Comparison of ENCODE assay signal across 28 mouse cellular contexts in the genomic region with DNA sequence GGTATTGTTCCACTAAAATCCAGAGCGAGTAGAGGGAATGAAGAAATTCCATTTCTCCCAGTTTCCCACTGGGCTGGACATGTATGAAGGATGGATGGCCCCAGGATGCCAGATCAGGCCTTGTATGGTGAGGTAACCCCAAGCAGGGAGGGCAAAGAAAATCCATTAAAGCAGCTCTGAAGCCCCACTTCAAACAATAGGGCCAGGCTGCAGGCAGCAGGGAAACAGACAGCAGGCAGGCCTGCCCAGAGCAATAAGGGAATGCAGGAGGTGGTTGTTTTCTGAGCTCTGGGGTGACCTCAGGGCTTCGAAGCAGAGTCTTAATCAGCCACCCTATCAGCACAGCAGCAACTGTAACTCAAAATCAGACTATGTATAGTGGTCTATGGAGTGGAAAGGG.
DNase-seq lines count a peak whose midpoint lies in the region; ATAC-seq and TF ChIP-seq lines count a peak whose summit lies in the region.
"Had no signal": no experiment of that assay in that cellular context is flagged by ENCODE, and none has a peak within 500 bp of the region (broad histone marks: within the 10 kb centered on the region; RNA-seq: fewer than 3 reads in every experiment).

No protein-coding gene starts in this region.

- no peak overlapping the region for H3K4me3 ChIP-seq in heart, embryonic 10.5 days
- no peak overlapping the region for H3K4me3 ChIP-seq in midbrain, embryonic 12.5 days
- no peak overlapping the region for H3K4me3 ChIP-seq in midbrain, postnatal 0 days (ENCODE audit: low read depth, low read length)
- no peak overlapping the region for H3K4me3 ChIP-seq in neural tube, embryonic 11.5 days (ENCODE audit: low read depth, low read length)
- H3K4me3 ChIP-seq: embryonic facial prominence, embryonic 15.5 days; heart, adult 2 months; left cerebral cortex, adult 2 months; limb, embryonic 10.5 days; liver, embryonic 15.5 days; lung, embryonic 15.5 days; megakaryocyte, embryonic 14.5 days; myocyte had no signal

- H3K9ac ChIP-seq in midbrain, embryonic 12.5 days (replicated peaks), result no peak overlapping the region
- no peak overlapping the region for H3K9ac ChIP-seq in midbrain, postnatal 0 days (replicated peaks; ENCODE audit: low read length, poor library complexity, severe bottlenecking)
- H3K9ac ChIP-seq in neural tube, embryonic 11.5 days (ENCODE audit: low read length), result no peak overlapping the region
- H3K9ac ChIP-seq: embryonic facial prominence, embryonic 15.5 days; liver, embryonic 15.5 days; lung, embryonic 15.5 days had no signal

- intact Hi-C loops in left cerebral cortex, postnatal 14 days (cut with DNase I), result no loop called here

- ATAC-seq in midbrain, embryonic 12.5 days (ENCODE audit: low FRiP score, low read depth), result peak; percentile 71
- ATAC-seq in midbrain, postnatal 0 days (ENCODE audit: low FRiP score), result no peak
- ATAC-seq in neural tube, embryonic 11.5 days (ENCODE audit: insufficient read depth, low FRiP score, low TSS enrichment), result peak; percentile 69

- no peak overlapping the region for H3K4me2 ChIP-seq in midbrain, embryonic 12.5 days (replicated peaks)
- no peak overlapping the region for H3K4me2 ChIP-seq in midbrain, postnatal 0 days (ENCODE audit: low read depth, low read length, poor library complexity, severe bottlenecking)
- no peak overlapping the region for H3K4me2 ChIP-seq in neural tube, embryonic 11.5 days (ENCODE audit: low read depth)
- H3K4me2 ChIP-seq: embryonic facial prominence, embryonic 15.5 days; liver, embryonic 15.5 days; lung, embryonic 15.5 days had no signal

- peak overlapping the region; percentile 36; the same call in 1 of the 2 replicates for H3K27ac ChIP-seq in heart, embryonic 10.5 days
- H3K27ac ChIP-seq in midbrain, embryonic 12.5 days (replicated peaks), result no peak overlapping the region; the same call in 1 of the 2 replicates
- no peak overlapping the region for H3K27ac ChIP-seq in midbrain, postnatal 0 days (ENCODE audit: low read depth, low read length)
- H3K27ac ChIP-seq in neural tube, embryonic 11.5 days (ENCODE audit: low read depth, low read length), result 0 out of 2 replicates have a peak overlapping the region, but pooled peaks have one; percentile 34
- H3K27ac ChIP-seq: embryonic facial prominence, embryonic 15.5 days; heart, adult 2 months; kidney, postnatal 0 days; left cerebral cortex, adult 2 months; limb, embryonic 10.5 days; liver, embryonic 15.5 days; lung, embryonic 15.5 days had no signal

- H3K4me1 ChIP-seq in heart, embryonic 10.5 days, result no peaks in the 10 kb centered on the region
- 0 out of 2 replicates have a peak, but pooled peaks cover 2% of the 10 kb centered on the region for H3K4me1 ChIP-seq in midbrain, embryonic 12.5 days
- no peaks in the 10 kb centered on the region for H3K4me1 ChIP-seq in midbrain, postnatal 0 days (ENCODE audit: insufficient read depth, low read length)
- H3K4me1 ChIP-seq in neural tube, embryonic 11.5 days (ENCODE audit: control insufficient read depth, insufficient read depth, low read length), result no peaks in the 10 kb centered on the region
- H3K4me1 ChIP-seq: embryonic facial prominence, embryonic 15.5 days; limb, embryonic 10.5 days; liver, embryonic 15.5 days; lung, embryonic 15.5 days; megakaryocyte, embryonic 14.5 days had no signal

- WGBS in heart, embryonic 10.5 days, result 68% methylated on average over 2 of the region's 2 CpGs
- 39% methylated on average over 2 of the region's 2 CpGs for WGBS in midbrain, embryonic 12.5 days
- WGBS in midbrain, postnatal 0 days, result 49% methylated on average over 2 of the region's 2 CpGs
- WGBS in neural tube, embryonic 11.5 days, result 29% methylated on average over 2 of the region's 2 CpGs

- no peaks in the 10 kb centered on the region for H3K9me3 ChIP-seq in heart, embryonic 10.5 days
- H3K9me3 ChIP-seq in midbrain, embryonic 12.5 days, result no peaks in the 10 kb centered on the region
- no peaks in the 10 kb centered on the region for H3K9me3 ChIP-seq in midbrain, postnatal 0 days (ENCODE audit: low read length)
- H3K9me3 ChIP-seq in neural tube, embryonic 11.5 days (ENCODE audit: control insufficient read depth, low read length), result no peaks in the 10 kb centered on the region
- H3K9me3 ChIP-seq: embryonic facial prominence, embryonic 15.5 days; limb, embryonic 10.5 days; liver, embryonic 15.5 days; lung, embryonic 15.5 days; megakaryocyte, embryonic 14.5 days had no signal

- no peak for TF ChIP-seq CTCF in midbrain, postnatal 0 days (IDR thresholded peaks at IDR 0.05)

- peaks cover 8% of the 10 kb centered on the region; the same call in 1 of the 2 replicates for H3K27me3 ChIP-seq in heart, embryonic 10.5 days (ENCODE audit: insufficient read depth, poor library complexity, severe bottlenecking)
- H3K27me3 ChIP-seq in midbrain, embryonic 12.5 days, result peaks cover 51% of the 10 kb centered on the region
- no peaks in the 10 kb centered on the region for H3K27me3 ChIP-seq in midbrain, postnatal 0 days (ENCODE audit: insufficient read depth, low read length)
- no peaks in the 10 kb centered on the region for H3K27me3 ChIP-seq in neural tube, embryonic 11.5 days (ENCODE audit: control insufficient read depth, insufficient read depth, low read length)
- H3K27me3 ChIP-seq: CH12.LX; embryonic facial prominence, embryonic 15.5 days; liver, embryonic 15.5 days; lung, embryonic 15.5 days had no signal

- DNase-seq in heart, embryonic 10.5 days (ENCODE audit: low spot score), result no peak
- no peak for DNase-seq in heart, adult 18-20 months
- DNase-seq in midbrain, postnatal 0 days (ENCODE audit: low spot score), result no peak
- peak; percentile 18 for DNase-seq in embryo, embryonic 11 days
- peak; percentile 34 for DNase-seq in neural tube, embryonic 11.5 days (ENCODE audit: low spot score)
- DNase-seq in left cerebral cortex, postnatal 14 days (ENCODE audit: low spot score in 2 of 2), result no peak
- no peak for DNase-seq in thymus, postnatal 25 days
- DNase-seq: adrenal gland, adult 8-10 months; B cell, adult 2 months; cerebellum, adult 18-20 months; cerebellum, postnatal 14 days; gastrocnemius, postnatal 25 days; heart, adult 2 months; kidney, adult 2 months; liver; lung, postnatal 36 days; right cerebral cortex, postnatal 14 days; spleen, adult 18-20 months had no signal

- no peaks in the 10 kb centered on the region for H3K36me3 ChIP-seq in heart, embryonic 10.5 days
- no peaks in the 10 kb centered on the region for H3K36me3 ChIP-seq in midbrain, embryonic 12.5 days
- H3K36me3 ChIP-seq in midbrain, postnatal 0 days (ENCODE audit: insufficient read depth, low read length), result no peaks in the 10 kb centered on the region
- H3K36me3 ChIP-seq in neural tube, embryonic 11.5 days (ENCODE audit: control insufficient read depth, insufficient read depth, low read length), result no peaks in the 10 kb centered on the region
- H3K36me3 ChIP-seq: embryonic facial prominence, embryonic 15.5 days; limb, embryonic 10.5 days; liver, embryonic 15.5 days; lung, embryonic 15.5 days had no signal

Comparison
In these comparisons a context has a peak if more than half of its experiments do, and no peak if none do; other contexts are left out.
1. DNase-seq: peak in embryo, embryonic 11 days (single experiment) and neural tube, embryonic 11.5 days (single experiment); none in heart, embryonic 10.5 days (single experiment), heart, adult 18-20 months (0 of 2), midbrain, postnatal 0 days (single experiment), left cerebral cortex, postnatal 14 days (0 of 2) and thymus, postnatal 25 days (single experiment).
2. H3K27ac ChIP-seq: peak in heart, embryonic 10.5 days (single experiment) and neural tube, embryonic 11.5 days (single experiment); none in midbrain, embryonic 12.5 days (single experiment) and midbrain, postnatal 0 days (single experiment).